Mouse (Mus musculus): ENCODE measurements around the gene Apoc1. TPM values are rescaled to one million over a fixed set of nuclear protein-coding genes. Genes with fewer than 3 reads are reported as not detected.

Gene Apoc1
- total and polyA plus RNA-seq, 2 experiments, result 5,801 to 7,765 TPM

DNA sequence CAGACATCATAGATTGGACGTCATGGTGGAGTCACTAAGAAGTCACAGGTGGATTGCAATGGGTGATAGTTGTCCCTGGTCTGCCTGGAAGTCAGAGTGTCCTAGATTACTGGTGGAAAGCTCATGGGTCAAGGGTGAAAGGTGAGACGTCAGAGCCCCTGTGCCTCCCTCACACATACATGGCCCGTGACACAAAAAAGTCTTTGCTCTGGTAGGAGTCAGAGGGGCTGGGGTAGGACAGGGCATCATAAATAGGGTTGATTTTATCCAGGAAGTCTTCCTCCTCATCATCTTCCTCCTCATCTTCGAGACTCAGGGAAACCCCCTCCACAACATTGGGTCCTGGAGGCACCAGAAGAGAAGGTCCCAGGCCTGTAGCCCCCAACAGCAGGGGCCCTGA lies 24.9 kb upstream of the Apoc1 start:
- no peaks in the 10 kb centered on the region for H3K27me3 ChIP-seq (ENCODE audit: control insufficient read depth, insufficient read depth, low read length)
- 0 out of 2 replicates have a peak, but pooled peaks cover 3% of the 10 kb centered on the region for H3K79me2 ChIP-seq (ENCODE audit: control insufficient read depth, insufficient read depth, low read length)
- H3K9ac ChIP-seq (ENCODE audit: low read depth, low read length), result no peak overlapping the region
- peaks cover 3% of the 10 kb centered on the region; the same call in 1 of the 2 replicates for H3K36me3 ChIP-seq (ENCODE audit: control insufficient read depth, insufficient read depth, low read length)
- no peak overlapping the region for H3K4me3 ChIP-seq (ENCODE audit: insufficient read depth, low read depth, low read length)
- 81% methylated on average over 4 of the region's 4 CpGs for WGBS
- H3K4me1 ChIP-seq (ENCODE audit: control insufficient read depth, insufficient read depth, low read length), result peaks cover 6% of the 10 kb centered on the region
- H3K27ac ChIP-seq (replicated peaks; ENCODE audit: insufficient read depth, low read depth, low read length), result no peak overlapping the region
- DNase-seq (ENCODE audit: extremely low read depth, low read depth, low spot score), result no peak
- TF ChIP-seq CTCF (IDR thresholded peaks at IDR 0.05; ENCODE audit: low read depth, low read length) (no peak), POLR2A (IDR thresholded peaks at IDR 0.05; ENCODE audit: extremely low read depth, insufficient read depth, low read length) (no peak)

DNA sequence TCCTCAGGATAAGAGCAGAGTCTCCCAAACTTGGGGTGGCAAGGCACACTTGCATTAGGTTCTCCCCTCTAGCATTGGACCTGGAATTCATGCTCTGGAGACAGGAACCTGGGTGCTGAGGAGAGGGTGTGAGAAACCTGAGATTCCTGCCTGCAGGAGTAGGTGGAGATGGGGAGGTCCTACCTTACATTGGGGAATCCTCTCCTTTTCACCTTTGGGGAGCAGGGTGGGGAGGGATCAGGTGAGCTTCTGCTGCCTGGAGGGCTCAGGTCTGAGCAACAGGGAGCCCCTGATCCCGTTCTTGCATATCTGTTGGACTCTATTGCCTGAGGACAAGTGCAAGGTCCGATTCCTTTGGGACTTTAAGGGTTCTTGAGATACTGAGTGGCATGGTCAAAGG lies 24.4 kb upstream of the Apoc1 start:
- no peak overlapping the region for H3K27ac ChIP-seq (replicated peaks; ENCODE audit: insufficient read depth, low read depth, low read length)
- peaks cover 5% of the 10 kb centered on the region; the same call in 1 of the 2 replicates for H3K36me3 ChIP-seq (ENCODE audit: control insufficient read depth, insufficient read depth, low read length)
- no peaks in the 10 kb centered on the region for H3K27me3 ChIP-seq (ENCODE audit: control insufficient read depth, insufficient read depth, low read length)
- 0 out of 2 replicates have a peak, but pooled peaks cover 3% of the 10 kb centered on the region for H3K79me2 ChIP-seq (ENCODE audit: control insufficient read depth, insufficient read depth, low read length)
- TF ChIP-seq POLR2A (IDR thresholded peaks at IDR 0.05; ENCODE audit: extremely low read depth, insufficient read depth, low read length) (no peak), CTCF (IDR thresholded peaks at IDR 0.05; ENCODE audit: low read depth, low read length) (no peak)
- H3K9ac ChIP-seq (ENCODE audit: low read depth, low read length), result no peak overlapping the region
- H3K4me1 ChIP-seq (ENCODE audit: control insufficient read depth, insufficient read depth, low read length), result peaks cover 6% of the 10 kb centered on the region
- 69% methylated on average over 2 of the region's 2 CpGs for WGBS
- H3K4me3 ChIP-seq (ENCODE audit: insufficient read depth, low read depth, low read length), result no peak overlapping the region
- DNase-seq (ENCODE audit: extremely low read depth, low read depth, low spot score), result no peak

DNA sequence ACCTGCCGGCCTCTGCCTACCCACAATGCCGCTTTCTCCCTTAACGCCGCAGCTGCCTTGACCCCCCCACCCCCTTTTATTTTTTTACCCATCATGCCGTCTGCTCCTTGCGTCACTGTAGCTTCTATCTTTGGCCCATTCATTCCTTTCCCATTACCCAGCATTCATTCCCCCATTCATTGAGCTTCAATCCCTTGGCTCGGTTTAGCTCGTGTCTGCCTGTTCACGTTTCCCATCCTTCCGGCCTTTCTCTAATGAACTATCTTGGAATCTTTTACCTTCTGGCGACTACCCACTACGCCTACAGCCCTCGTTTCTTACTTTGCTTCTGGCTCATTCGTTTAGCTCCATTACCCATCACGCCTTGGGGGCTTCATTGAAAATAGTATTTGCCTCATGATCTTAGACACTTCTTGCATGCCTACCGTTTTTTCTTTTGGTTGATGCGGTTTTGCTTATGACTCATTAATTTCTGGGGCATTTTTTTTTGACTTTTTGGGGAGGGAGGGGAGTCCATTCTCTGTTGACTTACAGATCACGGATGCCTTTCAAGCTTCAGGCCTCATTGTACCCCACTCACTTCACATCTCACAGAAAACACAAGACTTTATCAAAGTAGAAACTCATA lies 23.7 kb upstream of the Apoc1 start:
- WGBS, result 6% methylated on average over 18 of the region's 18 CpGs
- no peak for TF ChIP-seq POLR2A (IDR thresholded peaks at IDR 0.05; ENCODE audit: extremely low read depth, insufficient read depth, low read length)
- no peak for TF ChIP-seq CTCF (IDR thresholded peaks at IDR 0.05; ENCODE audit: low read depth, low read length)
- H3K79me2 ChIP-seq (ENCODE audit: control insufficient read depth, insufficient read depth, low read length), result 0 out of 2 replicates have a peak, but pooled peaks cover 3% of the 10 kb centered on the region
- peaks cover 5% of the 10 kb centered on the region; the same call in 1 of the 2 replicates for H3K36me3 ChIP-seq (ENCODE audit: control insufficient read depth, insufficient read depth, low read length)
- DNase-seq (ENCODE audit: extremely low read depth, low read depth, low spot score), result peak; percentile 85
- peak overlapping the region; percentile 87 for H3K27ac ChIP-seq (replicated peaks; ENCODE audit: insufficient read depth, low read depth, low read length)
- H3K4me1 ChIP-seq (ENCODE audit: control insufficient read depth, insufficient read depth, low read length), result peaks cover 6% of the 10 kb centered on the region
- H3K27me3 ChIP-seq (ENCODE audit: control insufficient read depth, insufficient read depth, low read length), result no peaks in the 10 kb centered on the region
- peak overlapping the region; percentile 68 for H3K9ac ChIP-seq (ENCODE audit: low read depth, low read length)
- H3K4me3 ChIP-seq (ENCODE audit: insufficient read depth, low read depth, low read length), result peak overlapping the region; percentile 63

DNA sequence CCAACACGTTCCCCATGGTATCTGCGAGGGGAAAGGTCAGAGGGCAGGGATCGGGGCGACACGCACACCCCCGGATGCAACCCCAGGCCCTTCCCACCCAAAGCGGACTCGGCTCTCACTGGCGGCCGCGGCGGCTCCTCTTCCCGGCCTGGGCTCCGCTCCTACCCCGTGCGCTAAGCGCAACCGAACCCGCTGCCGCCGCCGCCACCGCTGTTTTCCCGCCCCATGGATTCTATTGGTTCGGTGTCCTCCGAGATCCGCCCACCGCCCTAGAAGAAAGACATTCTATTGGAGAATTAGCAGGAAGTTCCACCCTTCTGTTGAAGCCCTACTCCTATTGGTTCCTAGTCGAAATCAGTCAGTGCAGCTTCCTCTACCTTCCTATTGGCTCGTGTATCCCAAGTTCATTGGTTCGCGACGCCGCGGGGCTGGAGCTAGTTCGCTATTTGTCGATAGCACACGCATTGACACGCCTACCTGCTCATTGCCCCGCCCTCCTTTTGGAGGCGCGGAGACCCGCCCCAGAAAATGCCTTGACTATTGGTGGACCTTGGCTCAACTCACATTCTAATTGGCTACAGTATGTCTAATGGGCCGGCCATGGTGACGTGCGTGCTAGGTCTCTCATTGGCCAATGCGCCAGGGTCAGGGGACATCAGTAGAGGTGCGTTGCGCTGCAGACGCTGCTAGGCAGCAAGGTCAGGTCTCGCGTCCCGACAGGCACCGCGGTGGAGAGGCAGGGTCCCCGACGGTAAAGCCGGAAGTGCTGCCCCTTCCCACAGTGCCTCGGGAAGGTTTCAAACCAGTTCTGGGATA lies 23.0 kb upstream of the Apoc1 start, which contains the start of gene Tomm40:
Gene Tomm40 (minus strand): TSS at position 200 of the 816 bp plus-strand sequence.
- TF ChIP-seq CTCF (IDR thresholded peaks at IDR 0.05; ENCODE audit: low read depth, low read length) (no peak), POLR2A (IDR thresholded peaks at IDR 0.05; ENCODE audit: extremely low read depth, insufficient read depth, low read length) (peak; percentile 69; the same call in 1 of the 2 replicates)
- H3K4me1 ChIP-seq (ENCODE audit: control insufficient read depth, insufficient read depth, low read length), result peaks cover 6% of the 10 kb centered on the region
- peaks cover 5% of the 10 kb centered on the region; the same call in 1 of the 2 replicates for H3K36me3 ChIP-seq (ENCODE audit: control insufficient read depth, insufficient read depth, low read length)
- H3K79me2 ChIP-seq (ENCODE audit: control insufficient read depth, insufficient read depth, low read length), result 0 out of 2 replicates have a peak, but pooled peaks cover 3% of the 10 kb centered on the region
- peak; percentile 100 for DNase-seq (ENCODE audit: extremely low read depth, low read depth, low spot score)
- H3K9ac ChIP-seq (ENCODE audit: low read depth, low read length), result peak within 1 kb of the TSS; percentile 92
- H3K4me3 ChIP-seq (ENCODE audit: insufficient read depth, low read depth, low read length), result peak within 1 kb of the TSS; percentile 93
- peak within 1 kb of the TSS; percentile 87 for H3K27ac ChIP-seq (replicated peaks; ENCODE audit: insufficient read depth, low read depth, low read length)
- WGBS, result under 1% methylated on average over 59 of the region's 59 CpGs
- no peaks in the 10 kb centered on the region for H3K27me3 ChIP-seq (ENCODE audit: control insufficient read depth, insufficient read depth, low read length)

DNA sequence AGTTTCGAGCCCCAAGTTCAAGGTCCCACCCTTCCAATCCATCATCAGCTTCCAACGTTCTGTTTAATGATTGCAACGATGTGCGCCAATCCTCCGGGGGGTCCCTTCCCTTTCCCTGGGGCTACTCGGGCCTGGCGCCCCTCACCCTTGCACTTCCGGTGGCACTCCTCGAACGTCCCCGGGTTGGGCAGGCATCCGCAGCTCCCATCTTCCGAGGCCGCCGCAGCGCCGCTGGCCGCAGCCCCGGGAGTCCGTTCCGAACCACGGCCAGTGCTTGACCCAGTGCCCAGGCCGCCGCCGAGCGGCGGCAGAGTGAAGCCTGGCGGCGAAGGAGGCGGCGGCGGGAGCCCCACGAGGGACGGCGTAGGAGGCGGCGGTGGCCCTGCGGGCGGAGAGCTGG lies 22.4 kb upstream of the Apoc1 start:
- Histone ChIP-seq H3K79me2 (ENCODE audit: control insufficient read depth, insufficient read depth, low read length) (0 out of 2 replicates have a peak, but pooled peaks cover 3% of the 10 kb centered on the region), H3K27ac (replicated peaks; ENCODE audit: insufficient read depth, low read depth, low read length) (peak overlapping the region; percentile 75), H3K27me3 (ENCODE audit: control insufficient read depth, insufficient read depth, low read length) (no peaks in the 10 kb centered on the region), H3K4me1 (ENCODE audit: control insufficient read depth, insufficient read depth, low read length) (peaks cover 6% of the 10 kb centered on the region), H3K36me3 (ENCODE audit: control insufficient read depth, insufficient read depth, low read length) (peaks cover 7% of the 10 kb centered on the region; the same call in 1 of the 2 replicates), H3K9ac (ENCODE audit: low read depth, low read length) (peak overlapping the region; percentile 92), H3K4me3 (ENCODE audit: insufficient read depth, low read depth, low read length) (peak overlapping the region; percentile 93)
- WGBS, result under 1% methylated on average over 39 of the region's 39 CpGs
- DNase-seq (ENCODE audit: extremely low read depth, low read depth, low spot score), result no peak
- TF ChIP-seq POLR2A (IDR thresholded peaks at IDR 0.05; ENCODE audit: extremely low read depth, insufficient read depth, low read length), result no peak
- no peak for TF ChIP-seq CTCF (IDR thresholded peaks at IDR 0.05; ENCODE audit: low read depth, low read length)
